Mouse (Mus musculus): ENCODE measurements around the gene Cep170b.

The Cep170b gene

DNA sequence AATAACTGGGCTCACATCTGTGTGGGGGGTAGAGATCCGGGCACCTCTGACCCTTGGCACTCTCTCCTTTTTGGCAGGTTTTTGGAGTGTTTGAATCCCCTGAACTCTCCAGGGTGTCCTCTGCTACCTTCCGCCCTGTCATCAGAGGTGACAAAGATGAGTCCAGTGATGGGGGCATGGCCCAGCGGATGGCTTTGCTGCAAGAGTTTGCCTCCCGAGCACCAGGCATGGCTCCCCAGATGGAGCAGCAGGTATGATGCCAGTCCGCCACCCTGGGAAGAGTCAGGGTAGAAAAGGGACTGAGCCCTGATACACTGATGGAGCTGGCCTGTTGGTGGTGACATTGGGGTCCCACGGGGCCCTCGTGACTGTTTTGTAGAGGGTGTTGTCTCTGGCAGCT lies 16.8 kb downstream of the Cep170b start:
- DNase-seq, result no peak

DNA sequence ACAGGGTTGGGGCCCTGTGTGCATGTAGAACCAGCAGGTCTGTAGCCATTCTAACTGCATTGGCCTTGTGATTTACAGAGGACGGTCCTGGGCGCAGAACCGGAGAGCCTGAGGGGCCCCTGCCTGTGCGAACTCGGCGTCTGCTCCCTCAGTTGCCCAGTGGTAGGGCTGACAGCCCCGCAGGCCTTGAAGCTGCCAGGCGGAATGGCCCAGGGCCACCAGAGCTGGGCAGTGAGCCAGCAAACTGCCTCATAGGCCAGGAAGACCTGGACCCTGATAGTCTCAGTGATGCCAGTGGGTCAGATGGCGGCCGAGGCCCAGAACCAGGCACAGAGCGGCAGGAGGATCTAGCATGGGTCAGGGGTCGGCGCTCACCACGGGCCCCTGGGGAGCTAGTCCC lies 17.5 kb downstream of the Cep170b start:
- no peak for DNase-seq

DNA sequence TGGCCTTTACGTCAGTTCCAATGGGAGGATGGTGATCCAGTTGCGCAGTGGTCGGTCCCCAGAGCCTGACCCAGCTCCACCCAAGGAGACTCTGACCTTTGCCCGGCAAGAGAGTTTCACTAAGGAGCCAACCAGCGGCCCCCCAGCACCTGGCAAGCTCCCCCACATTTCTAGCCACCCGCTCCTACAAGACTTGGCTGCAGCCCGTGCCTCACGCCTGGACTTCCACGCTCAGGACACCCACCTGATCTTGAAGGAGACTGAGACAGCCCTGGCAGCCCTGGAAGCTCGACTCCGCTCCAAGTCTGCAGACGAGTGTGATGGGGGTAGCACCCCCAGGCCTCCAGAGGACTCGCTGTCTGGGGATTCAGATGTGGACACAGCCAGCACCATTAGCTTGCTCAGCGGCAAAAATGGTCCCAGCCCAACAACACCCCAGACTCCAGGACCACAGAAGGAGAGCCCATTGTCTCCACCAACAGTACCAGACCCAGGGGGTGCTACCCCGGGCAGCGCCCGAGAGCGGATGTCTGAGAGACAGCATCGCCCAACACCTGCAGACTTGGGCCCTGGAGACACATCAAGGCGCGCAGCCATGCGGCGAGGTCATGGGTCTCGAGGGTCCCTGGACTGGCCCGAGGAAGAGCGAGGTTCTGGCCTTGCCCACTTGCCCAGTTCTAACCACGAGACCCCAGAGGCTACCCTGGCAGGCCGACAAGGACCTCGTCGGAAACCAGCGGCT lies 18.2 kb downstream of the Cep170b start:
- DNase-seq, result no peak

DNA sequence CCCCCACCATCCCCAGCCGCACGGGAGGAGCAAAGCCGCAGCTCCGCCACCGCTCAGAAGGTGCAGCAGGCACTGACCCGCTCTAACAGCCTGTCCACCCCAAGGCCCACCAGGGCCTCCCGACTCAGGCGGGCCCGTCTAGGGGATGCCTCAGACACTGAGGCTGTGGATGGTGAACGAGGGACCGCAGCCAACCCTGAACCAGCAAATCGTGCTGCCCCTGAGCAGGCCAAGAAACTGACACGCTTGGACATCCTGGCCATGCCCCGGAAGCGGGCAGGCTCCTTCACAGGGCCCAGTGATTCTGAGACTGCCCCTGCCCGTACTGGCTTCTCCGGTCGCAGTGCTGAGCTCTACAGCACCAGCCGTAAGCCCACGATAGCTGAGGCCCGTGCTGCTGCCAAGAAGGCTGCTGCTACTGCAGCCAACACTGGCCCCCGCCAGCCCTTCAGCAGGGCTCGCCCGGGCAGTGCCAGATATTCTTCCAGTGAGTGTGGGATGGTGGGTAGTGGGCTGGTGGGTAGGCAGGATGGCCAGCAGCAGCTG lies 18.8 kb downstream of the Cep170b start:
- DNase-seq, result no peak

DNA sequence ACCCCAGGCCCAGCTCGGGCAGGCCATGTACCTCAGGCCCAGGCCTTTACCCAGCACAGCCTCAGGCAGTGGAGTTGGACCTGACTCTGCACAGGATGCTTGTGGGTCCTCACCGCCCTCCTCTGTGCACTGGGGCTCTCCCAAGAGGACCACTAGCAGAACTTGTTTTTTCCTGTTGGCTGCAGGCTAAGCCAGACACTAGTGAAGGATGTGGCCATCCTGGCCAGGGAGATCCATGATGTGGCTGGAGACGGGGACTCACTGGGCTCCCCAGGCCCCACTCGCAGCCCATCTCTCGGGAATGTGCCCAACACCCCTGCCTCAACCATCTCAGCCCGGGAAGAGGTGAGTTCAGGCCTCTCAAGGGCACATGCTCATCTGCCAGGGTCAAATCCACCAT lies 22.5 kb downstream of the Cep170b start:
- no peak for DNase-seq

DNA sequence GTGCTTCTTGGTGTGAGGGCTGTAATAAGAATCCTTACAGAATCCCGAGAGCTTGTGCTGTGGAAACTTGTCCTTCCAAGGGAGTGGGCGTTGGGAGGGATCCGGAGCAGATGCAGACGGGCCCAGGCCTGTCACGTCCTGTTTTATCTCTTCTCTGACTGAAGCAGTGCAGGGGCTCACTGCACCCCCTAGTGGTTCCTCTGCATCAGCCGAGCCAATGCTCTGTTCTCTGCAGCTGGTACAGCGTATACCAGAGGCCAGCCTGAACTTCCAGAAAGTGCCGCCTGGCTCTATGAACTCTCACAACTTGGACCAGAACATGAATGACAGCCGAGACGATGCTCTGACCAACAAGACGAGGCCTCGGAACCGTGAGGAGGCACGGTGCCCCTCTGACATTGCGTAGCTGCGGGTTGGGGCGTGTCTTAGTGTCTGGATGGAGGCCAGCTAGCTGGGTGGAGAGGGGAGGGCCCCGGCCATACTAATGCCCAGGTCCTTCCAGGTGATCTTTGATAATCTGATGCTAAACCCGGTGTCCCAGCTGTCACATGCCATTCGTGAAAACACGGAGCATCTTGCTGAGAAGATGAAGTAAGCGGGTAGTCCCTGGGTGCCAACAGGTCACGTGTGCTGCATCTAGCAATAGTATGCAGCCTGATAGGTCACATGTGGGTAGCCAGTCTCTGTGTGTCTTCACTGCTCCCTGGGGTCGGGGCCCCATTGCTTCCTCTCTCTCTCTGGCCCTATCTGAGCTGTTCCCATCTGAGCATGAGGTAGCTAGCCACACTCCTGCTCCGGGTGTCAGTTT lies 23.1 kb downstream of the Cep170b start:
- DNase-seq, result peak; percentile 84

DNA sequence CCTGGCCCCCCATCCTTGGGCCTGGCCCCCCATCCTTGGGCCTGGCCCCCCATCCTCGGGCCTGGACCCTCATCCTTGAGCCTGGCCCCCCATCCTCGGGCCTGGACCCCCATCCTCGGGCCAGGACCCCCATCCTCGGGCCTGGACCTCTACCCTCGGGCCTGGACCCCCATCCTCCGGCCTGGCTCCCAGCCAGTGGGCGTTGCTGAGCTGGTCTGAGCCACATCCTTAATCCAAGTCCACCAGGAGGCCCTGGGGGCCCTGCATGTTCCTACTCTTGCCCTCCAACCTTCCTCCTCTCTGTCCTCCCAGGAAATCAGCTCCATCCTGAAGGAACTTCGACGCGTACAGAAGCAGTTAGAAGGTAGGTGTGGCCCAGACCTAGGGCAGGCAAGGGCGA lies 24.0 kb downstream of the Cep170b start:
- no peak for DNase-seq

DNA sequence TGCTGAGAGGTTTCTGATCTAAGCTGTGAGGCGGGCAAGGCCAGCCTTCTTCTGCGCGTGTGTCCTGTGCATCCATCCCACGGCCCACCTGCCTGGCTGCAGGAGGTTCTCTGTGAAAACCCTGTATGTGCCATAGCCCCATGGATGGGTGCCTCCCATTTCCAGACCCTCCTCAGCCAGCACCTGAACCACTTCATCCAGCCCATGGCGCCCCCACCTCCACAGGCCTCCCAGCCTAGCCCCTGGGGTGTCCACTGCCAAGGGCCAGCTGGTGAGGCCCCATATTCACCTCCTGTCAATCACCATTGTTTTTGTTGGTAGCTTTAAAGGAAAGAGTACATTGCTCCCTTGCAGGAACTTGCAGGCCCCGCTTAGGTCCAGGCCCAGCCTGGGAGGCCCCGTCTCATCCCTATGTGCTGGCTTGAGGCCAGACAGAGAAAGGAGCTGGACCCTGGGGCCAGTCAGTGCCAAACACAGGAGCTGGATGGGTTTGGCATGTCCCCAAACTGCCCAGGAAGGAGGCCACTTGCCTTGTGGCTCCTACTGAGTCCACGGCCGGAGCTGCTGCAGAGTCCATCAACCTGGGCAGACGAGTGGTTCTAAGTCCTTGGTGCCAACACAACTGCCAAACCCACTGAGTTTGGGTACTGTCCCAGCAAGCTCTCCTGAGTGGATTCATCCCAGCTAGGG lies 24.8 kb downstream of the Cep170b start:
- DNase-seq, result no peak

DNA sequence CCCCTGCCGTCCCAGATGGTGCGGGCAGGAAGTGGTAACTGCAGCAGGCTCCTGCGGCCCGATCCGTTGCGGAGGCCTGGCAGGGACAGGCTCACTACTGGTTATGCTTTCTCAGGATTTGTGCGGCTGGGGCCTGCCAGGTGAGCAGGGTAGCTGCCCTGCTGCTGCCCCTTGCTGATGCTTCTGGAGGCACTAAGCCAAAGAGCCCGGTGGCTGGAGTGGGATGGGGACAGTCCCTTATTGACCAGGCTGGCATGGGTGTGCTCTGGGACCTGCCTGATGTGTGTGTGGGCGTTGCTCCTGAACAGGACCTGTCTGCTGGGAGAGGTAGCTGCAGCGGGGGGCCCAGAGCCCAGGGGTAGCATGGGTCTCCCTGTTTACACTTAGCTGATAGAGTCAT lies 25.5 kb downstream of the Cep170b start:
- no peak for DNase-seq

DNA sequence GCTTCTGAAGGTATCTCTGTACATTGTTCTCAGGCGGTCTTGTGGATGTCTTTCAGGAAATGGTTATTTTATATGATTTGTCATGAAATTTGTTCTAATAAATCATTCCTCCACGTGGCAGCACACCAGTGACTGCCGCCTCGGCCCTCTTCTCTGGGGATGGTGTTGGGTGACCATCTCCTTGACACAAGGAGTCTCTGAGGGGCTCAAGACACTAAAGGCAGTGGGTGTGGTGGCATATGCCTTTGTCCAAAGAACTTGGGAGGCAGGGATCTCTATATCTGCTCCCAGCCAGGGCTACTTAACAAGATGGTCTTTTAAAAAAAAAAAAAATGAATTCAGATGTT lies 26.2 kb downstream of the Cep170b start:
- no peak for DNase-seq

DNA sequence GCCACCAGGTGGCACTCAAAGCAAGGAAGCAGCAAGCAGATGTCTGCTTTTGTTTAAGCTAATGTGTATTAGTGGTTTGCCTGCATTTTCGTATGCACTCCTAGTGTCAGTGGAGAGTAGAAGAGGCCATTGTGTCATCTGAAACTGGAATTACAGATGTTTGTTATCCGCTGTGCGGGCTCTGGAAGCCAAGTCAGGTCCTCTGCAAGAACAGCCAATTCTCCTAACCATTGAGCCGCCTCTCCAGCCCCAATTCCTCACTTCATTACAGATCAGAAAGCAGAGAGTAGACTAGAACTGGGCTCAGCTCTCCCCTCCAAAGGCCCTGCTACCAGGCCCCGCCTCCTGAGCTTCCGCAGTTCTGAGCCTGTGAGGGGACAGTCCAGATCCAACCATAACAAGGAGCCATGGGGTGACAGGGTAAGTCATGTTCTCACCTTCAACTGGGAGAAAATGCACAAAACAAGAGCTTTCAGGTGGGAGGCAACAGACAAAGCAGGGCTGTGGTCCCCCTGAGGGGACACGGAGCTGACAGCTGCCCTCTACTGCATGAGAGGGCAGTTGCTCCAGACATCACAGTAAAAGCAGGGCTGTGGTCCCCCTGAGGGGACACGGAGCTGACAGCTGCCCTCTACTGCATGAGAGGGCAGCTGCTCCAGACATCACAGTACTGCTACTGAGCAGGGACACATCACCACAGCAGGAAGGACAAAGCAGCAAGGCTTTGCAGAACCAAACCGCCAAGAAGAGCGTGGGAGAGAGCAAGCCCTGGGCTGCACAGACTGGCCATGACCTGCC lies 26.8 kb downstream of the Cep170b start:
- DNase-seq, result peak; percentile 57

DNA sequence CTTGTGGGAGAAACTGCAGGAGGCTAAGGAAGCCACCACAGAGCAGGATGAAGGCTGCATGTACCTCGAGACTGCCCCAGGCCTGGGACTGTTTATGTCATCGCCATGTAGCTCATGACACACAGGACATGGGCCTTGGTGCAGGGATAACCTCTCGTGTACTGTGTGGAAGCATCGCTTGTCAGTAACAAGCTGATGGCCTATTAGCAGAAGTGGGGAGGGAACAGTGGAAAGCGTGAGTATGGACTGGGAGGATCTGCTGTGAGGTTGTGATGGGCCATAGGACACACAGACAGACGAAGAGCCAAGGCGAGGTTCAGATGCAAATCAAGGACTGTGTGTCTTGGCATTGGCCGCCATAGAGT lies 27.3 kb downstream of the Cep170b start:
- DNase-seq, result no peak

DNA sequence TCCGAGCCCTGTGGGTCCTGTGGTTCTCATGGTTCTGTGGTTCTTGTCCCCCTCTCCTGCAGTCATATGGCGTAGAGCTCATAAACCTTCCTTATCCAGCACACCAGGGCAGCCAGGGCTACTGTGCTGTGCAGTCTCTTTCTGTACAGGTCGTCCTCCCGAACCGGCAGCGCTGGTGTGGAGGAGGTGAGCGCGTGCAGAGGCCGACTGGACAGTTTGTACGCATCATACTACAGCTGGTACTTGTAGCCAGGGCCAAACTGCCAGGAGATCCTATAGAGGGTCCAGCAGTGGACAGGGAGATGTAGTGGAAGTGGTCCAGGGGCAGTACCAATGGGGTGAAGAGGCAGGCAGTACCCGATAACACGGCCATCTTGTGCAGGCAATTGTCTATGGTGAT lies 30.7 kb downstream of the Cep170b start:
- no peak for DNase-seq

DNA sequence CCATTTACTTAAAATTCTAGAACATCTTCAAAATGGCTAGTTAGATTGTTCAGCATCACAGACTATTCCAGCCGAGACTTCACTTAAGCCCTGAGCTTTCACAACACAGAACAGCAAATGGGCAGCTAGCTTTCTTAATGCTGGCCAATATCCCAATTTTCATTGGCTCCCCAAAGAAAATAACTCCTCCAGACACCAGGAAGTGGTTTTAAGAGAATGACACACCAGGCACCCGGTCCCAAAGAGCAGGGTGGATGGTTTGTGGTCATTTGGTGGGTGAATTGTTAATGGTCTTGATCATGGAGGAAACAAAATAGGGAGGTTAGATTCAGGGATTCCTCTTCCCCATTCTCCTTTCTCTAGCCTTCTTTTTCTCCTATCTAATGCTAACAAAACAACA lies 32.1 kb downstream of the Cep170b start:
- DNase-seq, result no peak

DNA sequence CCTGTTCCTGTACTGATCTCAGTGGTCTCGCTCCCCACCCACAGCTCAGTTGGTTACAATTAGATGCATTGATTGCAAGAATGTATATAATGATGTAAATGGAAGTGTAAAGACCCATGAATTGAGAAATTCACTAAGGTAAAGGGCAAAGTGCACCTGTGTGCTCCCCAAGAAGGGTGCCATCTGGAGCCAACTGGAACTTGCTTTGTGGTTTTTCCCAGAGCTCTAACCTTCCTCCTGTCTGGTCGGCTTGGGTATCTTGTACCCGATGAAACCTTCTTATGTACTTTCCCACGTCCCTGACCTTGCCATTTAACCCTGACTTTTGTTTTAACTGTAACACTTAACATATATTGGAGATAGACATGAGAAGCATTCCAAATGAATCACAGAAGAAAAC lies 35.6 kb downstream of the Cep170b start:
- DNase-seq, result no peak

DNA sequence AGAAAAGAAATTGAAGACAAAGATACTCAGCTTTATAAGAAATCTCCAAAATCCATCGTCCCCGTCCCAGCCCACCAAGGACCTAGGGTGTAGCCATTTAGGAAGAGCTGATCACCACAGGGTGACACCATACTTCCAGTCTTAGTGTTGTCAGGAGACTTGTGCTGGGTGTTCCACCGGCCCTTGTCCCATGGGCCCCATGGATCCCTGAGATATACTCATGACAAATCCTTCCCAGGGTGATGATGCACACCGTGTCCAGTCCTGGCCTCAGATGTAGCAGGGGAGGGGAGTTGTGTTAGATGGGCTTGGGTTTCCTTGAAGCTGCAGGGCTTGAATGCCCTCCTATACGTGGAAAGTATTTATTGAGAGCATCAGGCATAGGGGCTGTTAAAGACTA lies 37.6 kb downstream of the Cep170b start:
- DNase-seq, result no peak

DNA sequence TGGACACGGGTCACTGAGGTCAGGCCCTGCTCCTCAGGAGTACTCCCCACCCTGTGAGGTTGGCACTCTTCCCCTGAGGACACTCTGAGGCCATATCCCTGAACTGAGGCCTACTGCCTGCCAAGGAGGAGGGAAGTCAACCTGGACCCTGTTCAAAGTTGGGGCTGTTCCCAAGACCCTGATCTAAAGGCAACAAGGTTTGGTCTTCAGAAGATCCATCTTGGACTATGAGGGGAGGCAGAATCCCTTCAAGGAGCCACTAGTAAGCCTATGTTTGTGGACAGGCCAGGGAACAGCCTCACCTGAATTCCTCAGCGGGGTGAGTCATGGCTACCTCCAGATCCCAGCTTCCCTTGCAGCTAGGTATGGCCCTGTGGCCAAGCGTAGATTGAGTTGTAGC lies 39.2 kb downstream of the Cep170b start:
- DNase-seq, result no peak

DNA sequence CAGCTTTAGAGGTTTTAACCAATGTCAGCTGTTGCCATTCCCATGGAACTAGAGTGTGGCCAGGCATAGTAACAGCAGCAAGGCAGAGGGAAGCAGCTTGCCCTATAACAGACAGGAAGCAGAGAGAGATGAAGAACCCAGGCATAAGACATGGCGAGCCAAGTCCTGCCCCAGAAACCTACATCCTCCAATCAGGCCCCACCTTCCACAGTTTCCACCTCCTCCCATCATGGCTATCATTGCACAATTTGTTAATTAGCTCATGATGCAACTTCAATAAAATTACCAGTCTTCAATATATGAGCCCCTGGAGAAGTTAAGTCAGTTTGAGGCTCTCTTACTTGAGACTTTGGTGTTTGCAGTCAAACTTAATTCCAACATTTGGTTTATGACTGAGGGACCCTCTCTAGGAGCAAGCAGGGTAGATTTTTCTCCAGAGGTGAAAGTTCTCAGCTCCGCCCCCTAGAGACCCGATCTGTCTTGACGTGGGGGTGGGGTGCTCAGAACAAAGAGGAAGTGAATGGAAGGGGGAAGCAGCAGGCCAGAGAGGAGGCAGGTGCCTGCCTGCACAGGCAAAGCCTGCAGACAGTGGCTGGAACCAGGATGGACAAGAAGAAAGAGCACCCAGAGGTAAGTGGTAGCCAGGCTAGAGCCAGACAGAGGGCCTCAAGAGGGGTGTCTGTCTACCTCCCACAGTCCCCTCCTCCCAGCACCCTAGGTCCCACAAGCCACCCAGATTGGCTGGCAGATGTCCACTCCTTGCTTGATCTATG lies 40.1 kb downstream of the Cep170b start, which contains the start of gene Pld4:
Gene Pld4 (plus strand): TSS at position 502 of the 773 bp plus-strand sequence.
- DNase-seq, result no peak

DNA sequence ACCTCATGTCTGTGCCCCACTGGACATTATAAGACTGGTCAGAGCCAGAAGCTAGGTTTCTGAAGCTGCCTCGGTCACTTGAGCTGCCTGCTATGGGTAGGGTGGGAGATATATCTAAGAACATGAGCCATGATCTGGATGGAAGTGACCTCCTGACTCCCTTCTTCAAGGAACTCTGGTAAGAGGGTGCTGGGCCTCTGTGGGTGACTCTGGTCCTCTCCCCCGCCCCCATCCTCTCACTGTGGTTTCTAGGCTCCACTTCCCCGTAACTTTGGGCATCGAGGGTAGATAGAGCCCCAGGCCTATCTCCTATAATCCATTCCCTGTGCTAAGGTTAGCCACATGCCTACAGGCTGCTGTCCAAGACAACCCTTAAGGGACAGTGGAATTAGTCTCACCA lies 41.2 kb downstream of the Cep170b start:
- no peak for DNase-seq

DNA sequence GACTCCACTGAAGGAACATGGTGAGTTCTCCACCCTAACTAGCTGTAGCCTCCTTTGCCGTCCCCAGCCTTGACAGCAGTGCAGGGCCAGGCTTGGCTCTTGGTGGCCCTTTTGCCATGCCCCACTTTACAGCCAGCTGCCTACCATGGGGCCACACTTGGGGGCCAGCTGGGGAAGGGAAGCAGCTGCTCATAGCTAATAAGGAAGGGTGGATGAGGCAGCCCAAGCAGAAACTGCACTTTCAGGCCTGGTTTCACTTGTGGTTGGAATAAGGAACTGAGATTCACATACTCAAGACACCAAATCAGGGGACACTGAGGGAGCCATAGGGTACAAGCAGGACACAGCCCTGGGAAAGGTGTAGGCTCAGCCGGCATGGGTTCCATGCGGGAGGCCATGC lies 41.8 kb downstream of the Cep170b start:
- DNase-seq, result no peak

DNA sequence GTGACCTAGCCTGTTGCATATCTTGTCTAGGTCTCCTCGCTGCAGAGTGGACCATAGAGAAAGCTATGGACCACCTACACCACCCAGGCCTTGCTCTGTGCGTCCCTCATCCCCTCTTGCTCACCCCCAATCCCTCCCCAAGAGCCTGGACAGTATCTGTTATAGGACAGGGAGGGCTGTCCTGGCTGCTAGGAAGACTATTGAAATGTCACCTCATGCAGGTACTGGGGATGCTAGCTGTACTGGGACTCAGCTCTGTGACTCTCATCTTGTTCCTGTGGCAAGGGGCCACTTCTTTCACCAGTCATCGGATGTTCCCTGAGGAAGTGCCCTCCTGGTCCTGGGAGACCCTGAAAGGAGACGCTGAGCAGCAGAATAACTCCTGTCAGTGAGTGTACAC lies 42.9 kb downstream of the Cep170b start:
- DNase-seq, result no peak

DNA sequence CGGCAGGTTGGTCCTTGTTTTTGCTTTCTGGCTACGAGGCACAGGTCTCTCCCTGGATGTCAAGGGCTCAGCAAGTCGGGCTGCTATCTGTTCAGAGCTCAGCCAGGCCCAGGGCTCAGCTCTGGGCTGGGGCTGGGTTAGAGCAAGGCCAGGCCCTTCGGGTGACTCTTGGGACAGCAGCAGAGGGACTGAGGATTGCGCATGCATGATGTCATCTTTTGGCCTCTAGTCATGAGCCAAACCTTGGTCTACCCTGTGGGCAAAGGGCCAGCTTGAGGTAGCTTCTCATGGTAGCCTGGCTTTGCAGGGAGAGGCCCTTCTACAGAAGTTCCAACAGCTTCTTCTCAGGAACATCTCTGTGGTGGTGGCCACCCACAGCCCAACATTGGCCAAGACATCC lies 43.9 kb downstream of the Cep170b start:
- DNase-seq, result no peak
